Mouse (Mus musculus): Measurements from ENCODE around the gene Astn2.

- no peak for TF ChIP-seq CTCF (IDR thresholded peaks at IDR 0.05; ENCODE audit: control insufficient read depth, insufficient read depth, insufficient read length)
- TF ChIP-seq MAX (IDR thresholded peaks at IDR 0.05) = no peak
- TF ChIP-seq MYOG (IDR thresholded peaks at IDR 0.05; ENCODE audit: control insufficient read depth, extremely low read depth, insufficient read length) = no peak
- no peak for TF ChIP-seq USF1 (IDR thresholded peaks at IDR 0.05; ENCODE audit: low read depth)
- no peak for TF ChIP-seq MYOD1 (IDR thresholded peaks at IDR 0.05; ENCODE audit: control insufficient read depth, insufficient read length, low read depth)
- TF ChIP-seq CEBPB (IDR thresholded peaks at IDR 0.05; ENCODE audit: low read depth) = no peak
Measured at GRCm38 (mm10) chr4:65496463-65496834, 908.0 kb downstream of the Astn2 start.
